ENCODE assay signal across 7 mouse cellular contexts in genomic region chr12:25098561-25099312, GRCm38 (mm10). TPM values are rescaled to one million over a fixed set of nuclear protein-coding genes. Genes with fewer than 3 reads are reported as not detected.
A peak's percentile ranks its signal among the peaks of the same experiment; 100 is the strongest.
DNase-seq lines count a peak whose midpoint lies in the region; ATAC-seq and TF ChIP-seq lines count a peak whose summit lies in the region.

No protein-coding gene starts in this region.

- H3K4me1 ChIP-seq in intestine, postnatal 0 days (replicated peaks; ENCODE audit: control insufficient read depth, insufficient read depth, low read length): no peaks in the 10 kb centered on the region
- peaks cover 29% of the 10 kb centered on the region for H3K4me1 ChIP-seq in midbrain, embryonic 11.5 days (ENCODE audit: control insufficient read depth, insufficient read depth, low read length)

- peak; percentile 79 for ATAC-seq in intestine, postnatal 0 days
- peak; percentile 83 for ATAC-seq in midbrain, embryonic 11.5 days (ENCODE audit: low FRiP score)

- H3K9me3 ChIP-seq in intestine, postnatal 0 days (ENCODE audit: control insufficient read depth): no peaks in the 10 kb centered on the region
- H3K9me3 ChIP-seq in midbrain, embryonic 11.5 days (ENCODE audit: control insufficient read depth, low read length): no peaks in the 10 kb centered on the region

- H3K36me3 ChIP-seq in intestine, postnatal 0 days (ENCODE audit: control insufficient read depth, insufficient read depth): no peaks in the 10 kb centered on the region
- no peaks in the 10 kb centered on the region for H3K36me3 ChIP-seq in midbrain, embryonic 11.5 days (ENCODE audit: control insufficient read depth, insufficient read depth, low read length)

- WGBS in intestine, postnatal 0 days: 0% methylated on average over 61 of the region's 61 CpGs
- WGBS in midbrain, embryonic 11.5 days: under 1% methylated on average over 61 of the region's 61 CpGs

- DNase-seq in adrenal gland, adult 18-20 months (ENCODE audit: low spot score in 2 of 2): peak; percentile 94
- DNase-seq in embryo, embryonic 10.5 days (ENCODE audit: low spot score): peak; percentile 96
- DNase-seq in gastrocnemius, postnatal 4 days (ENCODE audit: low spot score in 2 of 2): peak; percentile 83 to 92
- peak; percentile 91 for DNase-seq in left cerebral cortex, postnatal 4 days
- peak; percentile 99 for DNase-seq in midbrain, embryonic 11.5 days (ENCODE audit: low spot score, missing footprints)
- peak; percentile 45 for DNase-seq in spleen, adult 12 weeks (ENCODE audit: low spot score)

- no peaks in the 10 kb centered on the region for H3K27me3 ChIP-seq in intestine, postnatal 0 days (replicated peaks; ENCODE audit: control insufficient read depth, insufficient read depth, low read length)
- no peaks in the 10 kb centered on the region for H3K27me3 ChIP-seq in midbrain, embryonic 11.5 days (ENCODE audit: control insufficient read depth, insufficient read depth, low read length)

- peak overlapping the region; percentile 96 for H3K27ac ChIP-seq in intestine, postnatal 0 days (ENCODE audit: low read depth, low read length)
- H3K27ac ChIP-seq in midbrain, embryonic 11.5 days (ENCODE audit: low read depth, low read length): peak overlapping the region; percentile 96

- no peak for TF ChIP-seq CTCF in intestine, postnatal 0 days (IDR thresholded peaks at IDR 0.05; ENCODE audit: low read depth)

- H3K4me2 ChIP-seq in intestine, postnatal 0 days (replicated peaks; ENCODE audit: low read depth): peak overlapping the region; percentile 96
- H3K4me2 ChIP-seq in midbrain, embryonic 11.5 days: peak overlapping the region; percentile 93

- peak overlapping the region; percentile 49 for H3K4me3 ChIP-seq in intestine, postnatal 0 days (ENCODE audit: low read depth, low read length)
- peak overlapping the region; percentile 46 for H3K4me3 ChIP-seq in midbrain, embryonic 11.5 days (ENCODE audit: low read depth, low read length)

- H3K9ac ChIP-seq in intestine, postnatal 0 days (ENCODE audit: low read depth, low read length): peak overlapping the region; percentile 68
- H3K9ac ChIP-seq in midbrain, embryonic 11.5 days (ENCODE audit: low read length): peak overlapping the region; percentile 84

- intact Hi-C loops in left cerebral cortex, postnatal 4 days (cut with DNase I): loop anchor here (10.0 kb wide), 3 partner anchors 396 to 976 kb away; no protein-coding TSS in a partner anchor

RNA-seq across cellular contexts. Expression of gene Id2, which starts 1.8 kb away (rescaled TPM):
- 100 to 1,000 TPM; 404 to 543 TPM for total RNA-seq in adrenal gland, adult 18-20 months (2021)
- total RNA-seq in gastrocnemius, postnatal 4 days (2021): 10 to 100 TPM; 18.8 to 23.9 TPM
- 313 and 344 TPM in 2 replicates for polyA plus RNA-seq in intestine, postnatal 0 days (2015; fragmentation: Nextera tagmentation; extraction: Ambion mirVana)
- 100 to 1,000 TPM; 174 to 182 TPM for total RNA-seq in left cerebral cortex, postnatal 4 days (2021)
- 359 and 385 TPM in 2 replicates for polyA plus RNA-seq in midbrain, embryonic 11.5 days (2014; fragmentation: Nextera tagmentation; extraction: Ambion mirVana)

Comparison
In these comparisons a context has a peak if more than half of its experiments do, and no peak if none do; other contexts are left out.
1. Peak in every context shown above with its lines: DNase-seq, ATAC-seq, H3K4me3 ChIP-seq and H3K27ac ChIP-seq.
2. DNase-seq: peak in every context shown above with its lines; median percentile 99 in midbrain, embryonic 11.5 days; 96 in embryo, embryonic 10.5 days; 94 in adrenal gland, adult 18-20 months; 91 in left cerebral cortex, postnatal 4 days; 88 in gastrocnemius, postnatal 4 days; 45 in spleen, adult 12 weeks.
3. RNA of gene Id2, which starts 1.8 kb away (total RNA-seq): 404 to 543 TPM in adrenal gland, adult 18-20 months and 174 to 182 TPM in left cerebral cortex, postnatal 4 days; 18.8 to 23.9 TPM in gastrocnemius, postnatal 4 days; every median in the first group is over 4 times any median in the second.